Mouse (Mus musculus) thymus, postnatal 14 days (tissue): Measurements from ENCODE around the gene Ambn.
"Not testable (repeated sequence)": the region's sequence is repeated elsewhere in the genome, so short reads cannot be mapped to it uniquely, and the experiment has no call there.

ENCODE experiments used
- DNase-seq: peaks from one replicate; pipeline ENCODE4 v3.0.0; 2021

Gene Ambn

GRCm38 (mm10) chr5:88455691-88456090 is at the start of gene Ambn:
TSS of gene Ambn (plus strand) at chr5:88455991.
- DNase-seq: no peak

- DNase-seq: no peak
These were observed 35.3 kb upstream of the Ambn start for GRCm38 (mm10) chr5:88420319-88421065.

- DNase-seq: not testable (repeated sequence)
These were observed 30.9 kb upstream of the Ambn start for GRCm38 (mm10) chr5:88424892-88425291.

GRCm38 (mm10) chr5:88426753-88427152 is 29.0 kb upstream of the Ambn start:
- DNase-seq: no peak

GRCm38 (mm10) chr5:88467471-88467870 is 11.7 kb downstream of the Ambn start:
- DNase-seq: no peak

- no peak for DNase-seq
These were observed 13.3 kb downstream of the Ambn start for GRCm38 (mm10) chr5:88468807-88469704.

GRCm38 (mm10) chr5:88487675-88488074 is 31.9 kb downstream of the Ambn start, which contains the start of gene Enam:
TSS of gene Enam (plus strand) at chr5:88487975.
- no peak for DNase-seq

GRCm38 (mm10) chr5:88489004-88489403 is 33.2 kb downstream of the Ambn start:
- DNase-seq: no peak

GRCm38 (mm10) chr5:88491111-88491510 is 35.3 kb downstream of the Ambn start:
- DNase-seq: no peak

- DNase-seq: peak; percentile 29
These were observed 44.0 kb downstream of the Ambn start for GRCm38 (mm10) chr5:88499781-88500180.

- no peak for DNase-seq
These were observed 52.8 kb downstream of the Ambn start for GRCm38 (mm10) chr5:88508555-88508954.

- DNase-seq: no peak
These were observed 53.2 kb downstream of the Ambn start for GRCm38 (mm10) chr5:88508990-88509389.
